Mouse (Mus musculus) embryonic facial prominence, embryonic 14.5 days (tissue): ENCODE results near the gene Npas2. TPM values are rescaled to one million over a fixed set of nuclear protein-coding genes. Genes with fewer than 3 reads are reported as not detected.

ENCODE experiments used
- ATAC-seq: fragments of 200-750 bp; cut with Nextera tagmentation; 2 replicates; pipeline ENCODE4 v1.8.0; 2017; ENCODE audit warnings: low read depth, moderate number of reproducible peaks, moderate TSS enrichment
- DNase-seq: peaks from one replicate; pipeline ENCODE4 v3.0.0-alpha.2; 2015; ENCODE audit warnings: low spot score
- H3K27ac ChIP-seq: fragments of 300-500 bp; sonication (generic); replicated peaks from 2 replicates; pipeline ENCODE4 v1.5.1; 2014; ENCODE audit warnings: low read depth, mild to moderate bottlenecking, low read length, moderate library complexity
- H3K27me3 ChIP-seq: fragments of 300-500 bp; sonication (generic); replicated peaks from 2 replicates; pipeline ENCODE4 v1.6.1; 2014; ENCODE audit warnings: low read length; ENCODE audit not compliant: control insufficient read depth, insufficient read depth
- H3K36me3 ChIP-seq: fragments of 300-500 bp; sonication (generic); 2 replicates; pipeline ENCODE4 v1.6.1; 2014; ENCODE audit warnings: low read length, mixed read lengths; ENCODE audit not compliant: control insufficient read depth, insufficient read depth
- H3K4me1 ChIP-seq: fragments of 300-500 bp; sonication (generic); 2 replicates; pipeline ENCODE4 v1.6.1; 2014; ENCODE audit warnings: antibody characterized with exemption, low read length; ENCODE audit not compliant: control insufficient read depth, insufficient read depth
- H3K4me2 ChIP-seq: fragments of 300-500 bp; sonication (generic); 2 replicates; pipeline ENCODE4 v1.6.1; 2014; ENCODE audit warnings: low read depth, mild to moderate bottlenecking, low read length, moderate library complexity, mixed read lengths
- H3K4me3 ChIP-seq: fragments of 300-500 bp; sonication (generic); 2 replicates; pipeline ENCODE4 v1.5.1; 2014; ENCODE audit warnings: low read depth, mild to moderate bottlenecking, low read length
- H3K9ac ChIP-seq: fragments of 300-500 bp; sonication (generic); 2 replicates; pipeline ENCODE4 v1.6.1; 2014; ENCODE audit warnings: low read depth, mild to moderate bottlenecking, low read length, moderate library complexity, mixed read lengths
- H3K9me3 ChIP-seq: fragments of 300-500 bp; sonication (generic); 2 replicates; pipeline ENCODE4 v1.6.1; 2016; ENCODE audit warnings: low read length; ENCODE audit not compliant: control insufficient read depth
- WGBS: fragments of 180-500 bp; shearing (Covaris S2); extraction: QIAGEN DNeasy Blood & Tissue Kit; methylation state at CpG from one replicate; pipeline ENCODE4 v1.1.7; 2014; 5-methylcytosine and 5-hydroxymethylcytosine counted together
- polyA plus RNA-seq: library from polyadenylated mRNA; unstranded; fragments of >200 nt; fragmentation: Nextera tagmentation; extraction: Ambion mirVana; gene quantifications from 2 replicates; pipeline ENCODE4 v1.2.1, GENCODE M21; 2014

Gene Npas2
- polyA plus RNA-seq, 1 experiment from 2014 or later: 2.7 TPM

GRCm38 (mm10) chr1:39338831-39339230, 145.3 kb downstream of the Npas2 start:
- H3K36me3 ChIP-seq: no peaks in the 10 kb centered on the region
- no peak overlapping the region for H3K27ac ChIP-seq
- ATAC-seq: no peak
- no peak for DNase-seq
- no peak overlapping the region for H3K4me3 ChIP-seq
- H3K27me3 ChIP-seq: no peaks in the 10 kb centered on the region
- no peaks in the 10 kb centered on the region for H3K9me3 ChIP-seq
- no peak overlapping the region for H3K9ac ChIP-seq
- H3K4me1 ChIP-seq: 0 out of 2 replicates have a peak, but pooled peaks cover 4% of the 10 kb centered on the region
- 73% methylated on average over 10 of the region's 10 CpGs for WGBS
- no peak overlapping the region for H3K4me2 ChIP-seq

- WGBS: 57% methylated on average over 5 of the region's 5 CpGs
Observed at GRCm38 (mm10) chr1:39339455-39339854, 145.9 kb downstream of the Npas2 start.

DNA sequence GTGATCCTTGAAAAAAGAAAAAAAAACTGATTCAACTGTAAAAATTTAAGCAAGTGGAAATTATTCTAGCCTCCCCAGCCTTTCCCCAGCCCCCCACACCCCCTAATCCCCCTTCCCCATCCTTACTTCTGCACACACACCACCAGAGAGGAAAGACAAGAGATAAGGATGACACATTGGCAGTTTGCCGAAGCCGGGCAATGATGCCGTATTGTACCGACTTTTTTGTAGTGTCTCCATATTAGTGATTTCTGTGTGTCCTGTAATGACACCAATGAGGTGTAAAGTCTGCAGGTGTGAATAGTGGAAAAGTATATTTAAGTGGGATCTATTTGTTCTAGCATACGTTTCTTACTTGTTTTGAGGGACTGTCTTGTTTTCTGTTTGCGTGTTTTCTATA, 146.6 kb downstream of the Npas2 start:
- Histone ChIP-seq H3K27ac (no peak overlapping the region), H3K4me2 (no peak overlapping the region), H3K36me3 (no peaks in the 10 kb centered on the region), H3K4me1 (0 out of 2 replicates have a peak, but pooled peaks cover 4% of the 10 kb centered on the region), H3K27me3 (no peaks in the 10 kb centered on the region), H3K9me3 (no peaks in the 10 kb centered on the region), H3K9ac (no peak overlapping the region), H3K4me3 (no peak overlapping the region)
- DNase-seq: no peak
- 84% methylated on average over 6 of the region's 6 CpGs for WGBS
- no peak for ATAC-seq

More at GRCm38 (mm10) chr1:39339455-39339854, 145.9 kb downstream of the Npas2 start:
- Histone ChIP-seq H3K36me3 (no peaks in the 10 kb centered on the region), H3K27me3 (no peaks in the 10 kb centered on the region), H3K4me1 (0 out of 2 replicates have a peak, but pooled peaks cover 4% of the 10 kb centered on the region), H3K9me3 (no peaks in the 10 kb centered on the region), H3K4me3 (no peak overlapping the region), H3K9ac (no peak overlapping the region), H3K27ac (no peak overlapping the region), H3K4me2 (no peak overlapping the region)
- DNase-seq: no peak
- peak; percentile 21; the same call in 1 of the 2 replicates for ATAC-seq

GRCm38 (mm10) chr1:39340647-39341046, 147.1 kb downstream of the Npas2 start:
- Histone ChIP-seq H3K27ac (no peak overlapping the region), H3K4me2 (no peak overlapping the region), H3K36me3 (no peaks in the 10 kb centered on the region), H3K9me3 (no peaks in the 10 kb centered on the region), H3K27me3 (no peaks in the 10 kb centered on the region), H3K4me3 (no peak overlapping the region), H3K4me1 (0 out of 2 replicates have a peak, but pooled peaks cover 4% of the 10 kb centered on the region), H3K9ac (no peak overlapping the region)
- peak; percentile 81 for DNase-seq
- peak; percentile 51; the same call in 1 of the 2 replicates for ATAC-seq
- 18% methylated on average over 8 of the region's 8 CpGs for whole genome bisulfite sequencing

GRCm38 (mm10) chr1:39341807-39342206, 148.3 kb downstream of the Npas2 start:
- Histone ChIP-seq H3K4me1 (no peaks in the 10 kb centered on the region), H3K27ac (no peak overlapping the region), H3K36me3 (no peaks in the 10 kb centered on the region), H3K9me3 (no peaks in the 10 kb centered on the region), H3K9ac (no peak overlapping the region), H3K27me3 (no peaks in the 10 kb centered on the region), H3K4me2 (no peak overlapping the region), H3K4me3 (no peak overlapping the region)
- ATAC-seq (no peak), DNase-seq (no peak)
- 63% methylated on average over 4 of the region's 4 CpGs for WGBS

- no peak overlapping the region for H3K4me2 ChIP-seq
- H3K4me3 ChIP-seq: no peak overlapping the region
- WGBS: 79% methylated on average over 5 of the region's 5 CpGs
- no peaks in the 10 kb centered on the region for H3K36me3 ChIP-seq
- H3K9me3 ChIP-seq: no peaks in the 10 kb centered on the region
- H3K4me1 ChIP-seq: no peaks in the 10 kb centered on the region
- no peaks in the 10 kb centered on the region for H3K27me3 ChIP-seq
- no peak overlapping the region for H3K9ac ChIP-seq
- DNase-seq (no peak), ATAC-seq (no peak)
- no peak overlapping the region for H3K27ac ChIP-seq
Observed at GRCm38 (mm10) chr1:39343242-39343641, 149.7 kb downstream of the Npas2 start.

DNA sequence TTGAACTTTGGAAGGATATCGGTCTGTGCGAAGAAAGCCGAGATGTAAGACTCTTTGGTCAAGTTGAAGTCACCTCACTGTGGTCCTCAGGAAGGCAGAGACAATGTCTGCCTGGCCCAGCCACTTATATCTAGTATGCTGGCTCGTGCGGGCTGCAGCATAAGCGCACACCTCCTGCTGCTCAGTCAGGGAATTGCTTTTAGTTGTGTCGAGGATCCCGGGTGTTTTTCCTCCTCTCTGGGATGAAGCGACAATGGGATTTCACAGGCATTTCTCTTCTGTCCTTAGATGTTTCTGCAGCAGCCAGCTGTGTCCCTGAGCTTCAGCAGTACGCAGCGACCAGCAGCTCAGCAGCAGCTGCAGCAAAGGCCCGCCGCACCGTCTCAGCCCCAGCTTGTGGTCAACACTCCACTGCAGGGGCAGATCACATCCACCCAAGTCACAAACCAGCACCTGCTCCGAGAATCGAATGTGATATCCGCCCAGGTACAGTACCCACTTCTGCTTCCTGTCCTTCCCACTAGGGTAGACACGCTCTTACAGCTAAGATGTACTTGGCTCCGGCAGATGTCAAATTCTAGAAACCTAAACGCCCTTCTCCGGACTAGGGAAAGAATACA, 151.6 kb downstream of the Npas2 start:
- WGBS: 58% methylated on average over 21 of the region's 21 CpGs
- no peak overlapping the region for H3K9ac ChIP-seq
- H3K4me3 ChIP-seq: no peak overlapping the region
- H3K4me2 ChIP-seq: no peak overlapping the region
- no peaks in the 10 kb centered on the region for H3K9me3 ChIP-seq
- no peak overlapping the region for H3K27ac ChIP-seq
- H3K36me3 ChIP-seq: no peaks in the 10 kb centered on the region
- no peak for ATAC-seq
- no peak for DNase-seq
- H3K27me3 ChIP-seq: no peaks in the 10 kb centered on the region
- H3K4me1 ChIP-seq: no peaks in the 10 kb centered on the region

- ATAC-seq (no peak), DNase-seq (no peak)
- 61% methylated on average over 1 of the region's 1 CpGs for WGBS
Observed at GRCm38 (mm10) chr1:39349001-39349400, 155.5 kb downstream of the Npas2 start.

GRCm38 (mm10) chr1:39349427-39349826, 155.9 kb downstream of the Npas2 start:
- no peaks in the 10 kb centered on the region for H3K36me3 ChIP-seq
- no peak overlapping the region for H3K4me2 ChIP-seq
- ATAC-seq (no peak), DNase-seq (no peak)
- WGBS: 82% methylated on average over 7 of the region's 7 CpGs
- H3K4me3 ChIP-seq: no peak overlapping the region
- no peak overlapping the region for H3K27ac ChIP-seq
- no peaks in the 10 kb centered on the region for H3K4me1 ChIP-seq
- no peaks in the 10 kb centered on the region for H3K27me3 ChIP-seq
- 0 out of 2 replicates have a peak, but pooled peaks cover 3% of the 10 kb centered on the region for H3K9me3 ChIP-seq
- no peak overlapping the region for H3K9ac ChIP-seq

More at GRCm38 (mm10) chr1:39349001-39349400, 155.5 kb downstream of the Npas2 start:
- H3K4me2 ChIP-seq: no peak overlapping the region
- H3K4me1 ChIP-seq: no peaks in the 10 kb centered on the region
- H3K27ac ChIP-seq: no peak overlapping the region
- H3K9ac ChIP-seq: no peak overlapping the region
- 0 out of 2 replicates have a peak, but pooled peaks cover 3% of the 10 kb centered on the region for H3K9me3 ChIP-seq
- H3K36me3 ChIP-seq: no peaks in the 10 kb centered on the region
- no peaks in the 10 kb centered on the region for H3K27me3 ChIP-seq
- no peak overlapping the region for H3K4me3 ChIP-seq
